ENCODE assay signal across 15 mouse cellular contexts in genomic region chr10:106295501-106295900, GRCm38 (mm10).
"Had no signal": no experiment of that assay in that cellular context is flagged by ENCODE, and none has a peak within 500 bp of the region (broad histone marks: within the 10 kb centered on the region; RNA-seq: fewer than 3 reads in every experiment).

No protein-coding gene starts in this region.

- DNase-seq: kidney, adult 2 months; kidney, postnatal 36 days; layer of hippocampus, adult 9-11 months; layer of hippocampus, postnatal 36 days; lung, adult 18-20 months; lung, postnatal 10 days; lung, postnatal 4 days; right cerebral cortex, postnatal 25 days; thymus, postnatal 4 days had no signal

- H3K27ac ChIP-seq: limb, embryonic 12.5 days; liver, embryonic 14.5 days; midbrain, embryonic 10.5 days; neural tube, embryonic 13.5 days; stomach, postnatal 0 days had no signal

- H3K4me3 ChIP-seq: limb, embryonic 12.5 days; midbrain, embryonic 10.5 days; neural tube, embryonic 13.5 days had no signal

- H3K27me3 ChIP-seq: limb, embryonic 12.5 days; neural tube, embryonic 13.5 days had no signal

- H3K4me1 ChIP-seq: limb, embryonic 12.5 days; midbrain, embryonic 10.5 days; neural tube, embryonic 13.5 days had no signal

- H3K9ac ChIP-seq: limb, embryonic 12.5 days; liver, embryonic 14.5 days; neural tube, embryonic 13.5 days had no signal

- H3K4me2 ChIP-seq: limb, embryonic 12.5 days; neural tube, embryonic 13.5 days had no signal

- H3K36me3 ChIP-seq: limb, embryonic 12.5 days; midbrain, embryonic 10.5 days; neural tube, embryonic 13.5 days had no signal

- H3K9me3 ChIP-seq: limb, embryonic 12.5 days; midbrain, embryonic 10.5 days; neural tube, embryonic 13.5 days had no signal

- ATAC-seq: midbrain, embryonic 16.5 days had no signal
